Comparison of ENCODE assay signal across 21 mouse cellular contexts in the genomic region with DNA sequence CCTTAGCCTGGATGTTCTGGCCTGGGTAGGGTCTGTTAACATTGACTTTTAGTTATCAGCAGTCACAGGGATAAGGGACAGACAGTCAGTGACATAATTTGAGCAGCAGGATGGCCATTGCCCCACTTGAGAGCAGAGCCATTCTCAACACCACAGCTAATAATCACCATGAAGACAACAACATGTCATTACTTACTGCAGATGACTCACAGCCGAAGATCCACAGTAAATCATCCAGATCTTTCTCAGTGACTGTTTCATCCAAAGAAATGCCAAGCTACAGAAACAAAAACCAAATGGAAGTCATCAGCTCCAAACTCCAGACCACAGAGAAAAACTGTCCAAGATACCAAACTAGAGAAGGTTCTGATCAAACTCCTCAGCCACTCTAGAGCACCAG. TPM values are rescaled to one million over a fixed set of nuclear protein-coding genes. Genes with fewer than 3 reads are reported as not detected.
A peak's percentile ranks its signal among the peaks of the same experiment; 100 is the strongest.
DNase-seq lines count a peak whose midpoint lies in the region; ATAC-seq and TF ChIP-seq lines count a peak whose summit lies in the region.
"Had no signal": no experiment of that assay in that cellular context is flagged by ENCODE, and none has a peak within 500 bp of the region (broad histone marks: within the 10 kb centered on the region; RNA-seq: fewer than 3 reads in every experiment).

No protein-coding gene starts in this region.

- H3K4me1 ChIP-seq in lung, postnatal 0 days (ENCODE audit: insufficient read depth, low read depth, low read length), result no peaks in the 10 kb centered on the region
- H3K4me1 ChIP-seq: embryonic facial prominence, embryonic 13.5 days; forebrain, embryonic 12.5 days; heart, embryonic 10.5 days; hindbrain, embryonic 12.5 days had no signal

- no peak overlapping the region for H3K4me2 ChIP-seq in lung, postnatal 0 days (replicated peaks; ENCODE audit: low read depth, low read length)
- H3K4me2 ChIP-seq: embryonic facial prominence, embryonic 13.5 days; forebrain, embryonic 12.5 days; hindbrain, embryonic 12.5 days had no signal

- DNase-seq in adrenal gland, adult 2 months, result peak; percentile 21
- DNase-seq in adrenal gland, postnatal 4 days (ENCODE audit: low spot score in 2 of 2), result no peak
- peak; percentile 61 for DNase-seq in 3T3-L1 (ENCODE audit: low read depth, low spot score)
- DNase-seq in lung, postnatal 0 days (ENCODE audit: low spot score), result peak; percentile 66
- peak; percentile 9 for DNase-seq in lung, postnatal 36 days
- no peak for DNase-seq in thymus, postnatal 25 days
- no peak for DNase-seq in frontal cortex, postnatal 14 days (ENCODE audit: low spot score in 2 of 2)
- DNase-seq: adrenal gland, postnatal 10 days; cerebellum, adult 11-12 months; cerebellum, adult 9-11 months; cerebellum, postnatal 36 days; gastrocnemius, postnatal 10 days; heart, adult 18-20 months; heart, postnatal 10 days; heart, postnatal 4 days had no signal

- ATAC-seq in lung, postnatal 0 days, result peak; percentile 76
- ATAC-seq: forebrain, embryonic 16.5 days; hindbrain, embryonic 16.5 days had no signal

- no peaks in the 10 kb centered on the region for H3K27me3 ChIP-seq in lung, postnatal 0 days (replicated peaks; ENCODE audit: insufficient read depth, low read length)
- H3K27me3 ChIP-seq: embryonic facial prominence, embryonic 13.5 days; forebrain, embryonic 12.5 days; hindbrain, embryonic 12.5 days had no signal

- no peak overlapping the region for H3K4me3 ChIP-seq in lung, postnatal 0 days (ENCODE audit: low read depth, low read length)
- H3K4me3 ChIP-seq: embryonic facial prominence, embryonic 13.5 days; forebrain, embryonic 12.5 days; heart, embryonic 10.5 days; hindbrain, embryonic 12.5 days had no signal

- TF ChIP-seq CTCF in lung, postnatal 0 days (IDR thresholded peaks at IDR 0.05), result no peak

- H3K9me3 ChIP-seq in lung, postnatal 0 days (ENCODE audit: low read length), result no peaks in the 10 kb centered on the region
- H3K9me3 ChIP-seq: embryonic facial prominence, embryonic 13.5 days; forebrain, embryonic 12.5 days; heart, embryonic 10.5 days; hindbrain, embryonic 12.5 days had no signal

- no peak; the same call in 1 of the 2 replicates for TF ChIP-seq EP300 in lung, postnatal 0 days (IDR thresholded peaks at IDR 0.05)

- H3K36me3 ChIP-seq in lung, postnatal 0 days (ENCODE audit: insufficient read depth, low read length), result no peaks in the 10 kb centered on the region
- H3K36me3 ChIP-seq: embryonic facial prominence, embryonic 13.5 days; heart, embryonic 10.5 days had no signal

- H3K9ac ChIP-seq in lung, postnatal 0 days (replicated peaks; ENCODE audit: low read depth), result no peak overlapping the region
- H3K9ac ChIP-seq: embryonic facial prominence, embryonic 13.5 days; forebrain, embryonic 12.5 days; hindbrain, embryonic 12.5 days had no signal

- no peak overlapping the region for H3K27ac ChIP-seq in lung, postnatal 0 days (ENCODE audit: low read length)
- H3K27ac ChIP-seq: embryonic facial prominence, embryonic 13.5 days; forebrain, embryonic 12.5 days; heart, embryonic 10.5 days; hindbrain, embryonic 12.5 days had no signal

- WGBS in lung, postnatal 0 days, result 63% methylated on average over 1 of the region's 1 CpGs

RNA-seq across cellular contexts. Expression of gene Gldc, which starts 38.9 kb away (rescaled TPM):
- total RNA-seq in adrenal gland, adult 2 months (2021), result under 1 TPM; 0.86 to 0.92 TPM
- 0.52 and 0.54 TPM in 2 replicates for polyA plus RNA-seq in adrenal gland, adult 2 months (2012; rRNA removed)
- total RNA-seq in adrenal gland, postnatal 4 days (2021), result 1 to 10 TPM; 2.2 to 7.9 TPM
- 0.07 and 0.10 TPM in 2 replicates for polyA plus RNA-seq in lung, postnatal 0 days (2015; fragmentation: Nextera tagmentation; extraction: Ambion mirVana)

Comparison
In these comparisons a context has a peak if more than half of its experiments do, and no peak if none do; other contexts are left out.
1. DNase-seq: peak in adrenal gland, adult 2 months (single experiment), 3T3-L1 (single experiment), lung, postnatal 0 days (single experiment) and lung, postnatal 36 days (single experiment); none in adrenal gland, postnatal 4 days (0 of 2), thymus, postnatal 25 days (single experiment) and frontal cortex, postnatal 14 days (0 of 2).